In genomic region chr3:158207840-158208239, GRCm38 (mm10) we compare ENCODE assay signal across 17 mouse cellular contexts.
A peak's percentile ranks its signal among the peaks of the same experiment; 100 is the strongest.
DNase-seq lines count a peak whose midpoint lies in the region; ATAC-seq and TF ChIP-seq lines count a peak whose summit lies in the region.
"Had no signal": no experiment of that assay in that cellular context is flagged by ENCODE, and none has a peak within 500 bp of the region (broad histone marks: within the 10 kb centered on the region; RNA-seq: fewer than 3 reads in every experiment).

No protein-coding gene starts in this region.

- H3K4me1 ChIP-seq in midbrain, embryonic 11.5 days (ENCODE audit: control insufficient read depth, insufficient read depth, low read length), result no peaks in the 10 kb centered on the region
- no peaks in the 10 kb centered on the region for H3K4me1 ChIP-seq in midbrain, postnatal 0 days (ENCODE audit: insufficient read depth, low read length)
- H3K4me1 ChIP-seq in kidney, adult 2 months (ENCODE audit: control insufficient read depth, insufficient read depth, low read length), result no peaks in the 10 kb centered on the region
- no peaks in the 10 kb centered on the region for H3K4me1 ChIP-seq in midbrain, embryonic 16.5 days (ENCODE audit: control insufficient read depth, insufficient read depth, low read length)
- H3K4me1 ChIP-seq: heart, embryonic 15.5 days; limb, embryonic 10.5 days; neural tube, embryonic 13.5 days had no signal

- no peak overlapping the region for H3K4me2 ChIP-seq in midbrain, embryonic 11.5 days
- H3K4me2 ChIP-seq in midbrain, postnatal 0 days (ENCODE audit: low read depth, low read length, poor library complexity, severe bottlenecking), result no peak overlapping the region
- no peak overlapping the region for H3K4me2 ChIP-seq in midbrain, embryonic 16.5 days (ENCODE audit: low read length)
- H3K4me2 ChIP-seq: heart, embryonic 15.5 days; neural tube, embryonic 13.5 days had no signal

- no peak overlapping the region for H3K4me3 ChIP-seq in midbrain, embryonic 11.5 days (ENCODE audit: low read depth, low read length)
- H3K4me3 ChIP-seq in midbrain, postnatal 0 days (ENCODE audit: low read depth, low read length), result no peak overlapping the region
- no peak overlapping the region for H3K4me3 ChIP-seq in kidney, adult 2 months (ENCODE audit: insufficient read depth, low read depth, low read length)
- no peak overlapping the region for H3K4me3 ChIP-seq in midbrain, embryonic 16.5 days (ENCODE audit: low read depth, low read length)
- H3K4me3 ChIP-seq: heart, embryonic 15.5 days; limb, embryonic 10.5 days; neural tube, embryonic 13.5 days had no signal

- H3K9me3 ChIP-seq in midbrain, embryonic 11.5 days (ENCODE audit: control insufficient read depth, low read length), result no peaks in the 10 kb centered on the region
- no peaks in the 10 kb centered on the region for H3K9me3 ChIP-seq in midbrain, postnatal 0 days (ENCODE audit: low read length)
- H3K9me3 ChIP-seq in midbrain, embryonic 16.5 days (replicated peaks; ENCODE audit: control insufficient read depth, low read length, poor library complexity, severe bottlenecking), result no peaks in the 10 kb centered on the region
- H3K9me3 ChIP-seq: heart, embryonic 15.5 days; limb, embryonic 10.5 days; neural tube, embryonic 13.5 days had no signal

- no peaks in the 10 kb centered on the region for H3K36me3 ChIP-seq in midbrain, embryonic 11.5 days (ENCODE audit: control insufficient read depth, insufficient read depth, low read length)
- H3K36me3 ChIP-seq in midbrain, postnatal 0 days (ENCODE audit: insufficient read depth, low read length), result no peaks in the 10 kb centered on the region
- H3K36me3 ChIP-seq in kidney, adult 2 months (ENCODE audit: control insufficient read depth, insufficient read depth, low read length), result no peaks in the 10 kb centered on the region
- no peaks in the 10 kb centered on the region for H3K36me3 ChIP-seq in midbrain, embryonic 16.5 days (ENCODE audit: control insufficient read depth, insufficient read depth, low read length)
- H3K36me3 ChIP-seq: heart, embryonic 15.5 days; limb, embryonic 10.5 days; neural tube, embryonic 13.5 days had no signal

- no peak for TF ChIP-seq POLR2A in kidney, adult 2 months (IDR thresholded peaks at IDR 0.05; ENCODE audit: low read depth, low read length)

- no peak overlapping the region for H3K9ac ChIP-seq in midbrain, embryonic 11.5 days (ENCODE audit: low read length)
- H3K9ac ChIP-seq in midbrain, postnatal 0 days (replicated peaks; ENCODE audit: low read length, poor library complexity, severe bottlenecking), result no peak overlapping the region
- no peak overlapping the region for H3K9ac ChIP-seq in midbrain, embryonic 16.5 days (ENCODE audit: low read depth, low read length)
- H3K9ac ChIP-seq: heart, embryonic 15.5 days; neural tube, embryonic 13.5 days had no signal

- 61% methylated on average over 2 of the region's 2 CpGs for WGBS in midbrain, embryonic 11.5 days
- 32% methylated on average over 2 of the region's 2 CpGs for WGBS in midbrain, postnatal 0 days
- WGBS in kidney, adult 2 months, result 40% methylated on average over 2 of the region's 2 CpGs
- 41% methylated on average over 2 of the region's 2 CpGs for WGBS in midbrain, embryonic 16.5 days

- DNase-seq in midbrain, embryonic 11.5 days (ENCODE audit: low spot score, missing footprints), result no peak
- DNase-seq in midbrain, postnatal 0 days (ENCODE audit: low spot score), result no peak
- peak; percentile 29 for DNase-seq in kidney, adult 2 months
- peak; percentile 5 for DNase-seq in kidney, postnatal 10 days
- DNase-seq in cerebellum, adult 9-11 months, result no peak
- no peak for DNase-seq in cerebellum, postnatal 4 days (ENCODE audit: low spot score in 2 of 2)
- DNase-seq: adrenal gland, adult 2 months; cerebellum, adult 9-10 months; lung, adult 18-20 months; lung, postnatal 14 days; right cerebral cortex, adult 18-20 months; thymus, postnatal 14 days had no signal

- peak; percentile 59 for ATAC-seq in midbrain, embryonic 11.5 days (ENCODE audit: low FRiP score)
- ATAC-seq in midbrain, postnatal 0 days (ENCODE audit: low FRiP score), result no peak
- ATAC-seq in midbrain, embryonic 16.5 days, result peak; percentile 76; the same call in 1 of the 2 replicates
- ATAC-seq: inflammation-experienced regulatory T-cells, adult 6 months had no signal

- H3K27me3 ChIP-seq in midbrain, embryonic 11.5 days (ENCODE audit: control insufficient read depth, insufficient read depth, low read length), result no peaks in the 10 kb centered on the region
- no peaks in the 10 kb centered on the region for H3K27me3 ChIP-seq in midbrain, postnatal 0 days (ENCODE audit: insufficient read depth, low read length)
- H3K27me3 ChIP-seq in kidney, adult 2 months (replicated peaks; ENCODE audit: control insufficient read depth, insufficient read depth, low read length), result no peaks in the 10 kb centered on the region
- H3K27me3 ChIP-seq in midbrain, embryonic 16.5 days (ENCODE audit: control insufficient read depth, insufficient read depth, low read depth, low read length), result no peaks in the 10 kb centered on the region
- H3K27me3 ChIP-seq: heart, embryonic 15.5 days; neural tube, embryonic 13.5 days had no signal

- H3K27ac ChIP-seq in midbrain, embryonic 11.5 days (ENCODE audit: low read depth, low read length), result no peak overlapping the region
- H3K27ac ChIP-seq in midbrain, postnatal 0 days (ENCODE audit: low read depth, low read length), result no peak overlapping the region
- peak overlapping the region; percentile 38; the same call in 1 of the 2 replicates for H3K27ac ChIP-seq in kidney, adult 2 months (ENCODE audit: insufficient read depth, low read depth, low read length)
- H3K27ac ChIP-seq in midbrain, embryonic 16.5 days (ENCODE audit: low read length), result no peak overlapping the region
- H3K27ac ChIP-seq: heart, embryonic 15.5 days; limb, embryonic 10.5 days; neural tube, embryonic 13.5 days had no signal

- TF ChIP-seq CTCF in midbrain, postnatal 0 days (IDR thresholded peaks at IDR 0.05), result no peak
- no peak for TF ChIP-seq CTCF in kidney, adult 2 months (conservative IDR thresholded peaks at IDR 0.05; ENCODE audit: insufficient read depth, insufficient read length, low read depth, low read length)

Comparison
In these comparisons a context has a peak if more than half of its experiments do, and no peak if none do; other contexts are left out.
1. DNase-seq: peak in kidney, adult 2 months (single experiment) and kidney, postnatal 10 days (single experiment); none in midbrain, embryonic 11.5 days (single experiment), midbrain, postnatal 0 days (single experiment), cerebellum, adult 9-11 months (single experiment) and cerebellum, postnatal 4 days (0 of 2).